Mouse (Mus musculus): ENCODE measurements around the gene Nwd1.
"Not testable (repeated sequence)": the region's sequence is repeated elsewhere in the genome, so short reads cannot be mapped to it uniquely, and the experiment has no call there.

- TF ChIP-seq POLR2A (IDR thresholded peaks at IDR 0.05; ENCODE audit: borderline replicate concordance, low read depth, low read length); CTCF (IDR thresholded peaks at IDR 0.05; ENCODE audit: low read depth, low read length): not testable (repeated sequence)
Measured at GRCm38 (mm10) chr8:72676844-72677243, 30.3 kb downstream of the Nwd1 start.

All from bone marrow macrophage, adult 2 months (primary cell).